Mouse (Mus musculus) effector memory CD4-positive, alpha-beta T cell, adult 5 months (primary cell): ENCODE data around the gene Gm8237. TPM values are rescaled to one million over a fixed set of nuclear protein-coding genes. Genes with fewer than 3 reads are reported as not detected.

Source experiments
- polyA plus RNA-seq: library from polyadenylated mRNA; unstranded; fragments of 100-300 nt; shearing (Covaris generic); gene quantifications from one replicate; pipeline ENCODE4 v1.2.1, GENCODE M21; 2017

The Gm8237 gene
- polyA plus RNA-seq = not detected

GRCm38 (mm10) chr14:5880241-5880640 lies at the start of gene Gm8237:
TSS of gene Gm8237 (minus strand) at chr14:5880382.

GRCm38 (mm10) chr14:5830229-5830628 lies 50.0 kb downstream of the Gm8237 start, which contains the start of gene Gm3424:
TSS of gene Gm3424 (minus strand) at chr14:5830329.

Other genes with a start within 250 kb of the Gm8237 start
- gene Gm8265, start 247.4 kb downstream of the Gm8237 start, polyA plus RNA-seq = not detected
- not detected for gene Gm9603, start 192.9 kb downstream of the Gm8237 start, polyA plus RNA-seq
- gene Gm3373, start 138.8 kb downstream of the Gm8237 start, polyA plus RNA-seq = not detected
- not detected for gene Gm3383, start 72.4 kb downstream of the Gm8237 start, polyA plus RNA-seq
- not detected for gene Gm3424, start 50.1 kb downstream of the Gm8237 start, polyA plus RNA-seq
- gene Gm3248, start 81.4 kb upstream of the Gm8237 start, polyA plus RNA-seq = not detected
- gene Gm3453, start 98.8 kb upstream of the Gm8237 start, polyA plus RNA-seq = not detected
- not detected for gene Gm6337, start 177.9 kb upstream of the Gm8237 start, polyA plus RNA-seq
- gene Gm8206, start 213.6 kb upstream of the Gm8237 start, polyA plus RNA-seq = not detected
- 0.85 TPM for gene Gm3468, start 228.3 kb upstream of the Gm8237 start, polyA plus RNA-seq
- gene Gm3476, start 245.4 kb upstream of the Gm8237 start, polyA plus RNA-seq = not detected